Mouse (Mus musculus) myocyte (in vitro differentiated cells): Measurements from ENCODE around the gene Tmc8.

Experiments used
- CEBPB ChIP-seq: IDR thresholded peaks from 2 replicates; pipeline ENCODE4 v1.6.1; 2011; ENCODE audit warnings: mild to moderate bottlenecking, moderate library complexity; ENCODE audit not compliant: poor library complexity, insufficient read depth, severe bottlenecking
- E2F4 ChIP-seq: IDR thresholded peaks from one replicate; pipeline ENCODE4 v1.6.1; 2011; ENCODE audit warnings: mild to moderate bottlenecking, control low read depth, moderate library complexity; ENCODE audit not compliant: insufficient read depth
- MAX ChIP-seq: IDR thresholded peaks from one replicate; pipeline ENCODE4 v1.6.1; 2011; ENCODE audit warnings: low read depth, mild to moderate bottlenecking, control low read depth
- MYOG ChIP-seq, 3 experiments: IDR thresholded peaks; one replicate each; pipeline ENCODE4 v1.6.1; 2011; ENCODE audit warnings: control low read depth in 2 of 3, low read depth in 2 of 3, mild to moderate bottlenecking in 2 of 3; ENCODE audit not compliant: insufficient read length in 2 of 3, control insufficient read depth in 1 of 3, insufficient read depth in 1 of 3
- POLR2A ChIP-seq: IDR thresholded peaks from one replicate; pipeline ENCODE4 v1.6.1; 2011; ENCODE audit warnings: low read depth, mild to moderate bottlenecking, control low read depth, moderate library complexity; ENCODE audit not compliant: insufficient read length
- POLR2AphosphoS2 ChIP-seq: IDR thresholded peaks from one replicate; pipeline ENCODE4 v1.6.1; 2011; ENCODE audit warnings: low read depth, control low read depth; ENCODE audit not compliant: insufficient read length
- REST ChIP-seq: IDR thresholded peaks from one replicate; pipeline ENCODE4 v1.6.1; 2011; ENCODE audit warnings: mild to moderate bottlenecking, control low read depth, moderate library complexity; ENCODE audit not compliant: insufficient read depth, insufficient read length
- TCF12 ChIP-seq: IDR thresholded peaks from one replicate; pipeline ENCODE4 v1.6.1; 2011; ENCODE audit warnings: mild to moderate bottlenecking, control low read depth; ENCODE audit not compliant: poor library complexity, insufficient read depth, severe bottlenecking
- USF1 ChIP-seq: IDR thresholded peaks from one replicate; pipeline ENCODE4 v1.6.1; 2011; ENCODE audit warnings: low read depth, mild to moderate bottlenecking, control low read depth, moderate library complexity

DNA sequence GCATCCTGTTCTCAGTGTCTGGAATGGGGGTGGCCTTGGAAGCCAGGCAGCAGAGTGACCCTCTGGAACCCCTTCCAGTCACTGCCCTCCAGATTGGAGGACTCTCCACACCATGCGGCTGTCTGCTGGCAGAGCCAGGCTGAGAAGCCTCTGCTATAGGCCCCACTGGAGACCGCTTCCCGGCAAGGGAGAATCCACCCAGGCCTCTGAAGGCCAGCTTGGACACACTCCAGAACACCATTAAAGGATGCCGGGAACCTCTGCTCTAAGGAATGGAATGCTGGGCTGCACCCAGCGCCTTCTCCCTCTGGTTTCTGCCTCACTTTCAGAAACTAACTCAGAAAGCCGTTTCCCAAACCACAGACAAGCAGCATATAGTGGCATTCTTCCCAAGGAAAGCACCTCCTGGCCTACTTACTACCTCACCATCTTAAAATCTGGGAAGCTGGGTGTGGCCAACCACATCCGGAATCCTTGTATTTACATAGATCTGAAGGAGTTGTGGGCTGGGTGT lies 40.9 kb downstream of the Tmc8 start:
- TF ChIP-seq POLR2A (peak; percentile 29), MYOG (IDR thresholded peaks at IDR 0.05; ENCODE audit: control insufficient read depth in 1 of 3, insufficient read depth in 1 of 3, insufficient read length in 2 of 3, low read depth in 2 of 3) (no peak), TCF12 (no peak), E2F4 (no peak), USF1 (no peak), CEBPB (no peak), REST (no peak), POLR2AphosphoS2 (peak; percentile 61), MAX (no peak)
